Mouse (Mus musculus): ENCODE results near the gene Nck1.
A peak's percentile ranks its signal among the peaks of the same experiment; 100 is the strongest.

The Nck1 gene

GRCm38 (mm10) chr9:100470936-100471604, 74.9 kb downstream of the Nck1 start:
- no peak for DNase-seq (ENCODE audit: low read depth, low spot score)

DNA sequence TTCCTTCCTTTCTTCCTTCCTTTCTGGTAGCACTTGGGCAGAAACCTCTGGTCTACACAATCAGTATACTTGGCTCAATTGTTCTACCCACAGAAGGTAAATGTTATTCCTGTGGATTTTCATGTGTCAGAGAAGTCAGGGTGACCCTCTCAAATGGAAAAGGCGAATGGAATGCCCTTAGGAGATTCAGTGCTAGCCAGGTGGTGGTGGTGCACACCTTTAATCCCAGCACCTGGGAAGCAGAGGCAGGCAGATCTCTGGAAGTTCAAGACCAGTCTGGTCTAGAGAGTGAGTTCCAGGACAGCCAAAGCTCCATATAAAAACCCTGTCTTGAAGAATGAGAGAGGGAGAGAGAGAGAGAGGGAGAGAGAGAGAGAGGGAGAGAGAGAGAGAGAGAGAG, 75.7 kb downstream of the Nck1 start:
- DNase-seq (ENCODE audit: low read depth, low spot score): no peak

GRCm38 (mm10) chr9:100469681-100470080, 76.3 kb downstream of the Nck1 start:
- no peak for DNase-seq (ENCODE audit: low read depth, low spot score)

DNA sequence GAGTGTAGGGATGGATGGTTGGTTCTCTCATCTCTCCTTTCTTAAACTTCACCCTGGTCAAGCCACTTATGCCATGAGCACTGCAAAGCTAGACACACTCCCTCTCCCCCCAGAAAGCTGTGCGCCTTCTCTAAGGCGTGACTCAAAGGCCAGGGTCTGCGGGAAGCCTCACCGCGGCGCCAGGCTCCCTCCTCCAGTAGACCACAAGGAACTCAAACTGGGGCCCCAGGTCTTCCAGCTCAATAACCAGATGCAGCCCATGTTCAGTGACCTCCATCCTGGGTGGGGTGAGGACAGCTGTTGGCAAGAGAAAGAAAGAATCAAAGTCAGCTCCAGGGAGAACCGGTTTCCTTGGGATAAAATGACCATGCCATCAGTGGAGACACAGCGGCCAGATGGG, 77.8 kb downstream of the Nck1 start:
- DNase-seq (ENCODE audit: low read depth, low spot score): no peak

- DNase-seq (ENCODE audit: low read depth, low spot score): no peak
Measured at GRCm38 (mm10) chr9:100467653-100468052, 78.3 kb downstream of the Nck1 start.

- DNase-seq (ENCODE audit: low read depth, low spot score): no peak
Measured at GRCm38 (mm10) chr9:100466743-100467142, 79.2 kb downstream of the Nck1 start.

DNA sequence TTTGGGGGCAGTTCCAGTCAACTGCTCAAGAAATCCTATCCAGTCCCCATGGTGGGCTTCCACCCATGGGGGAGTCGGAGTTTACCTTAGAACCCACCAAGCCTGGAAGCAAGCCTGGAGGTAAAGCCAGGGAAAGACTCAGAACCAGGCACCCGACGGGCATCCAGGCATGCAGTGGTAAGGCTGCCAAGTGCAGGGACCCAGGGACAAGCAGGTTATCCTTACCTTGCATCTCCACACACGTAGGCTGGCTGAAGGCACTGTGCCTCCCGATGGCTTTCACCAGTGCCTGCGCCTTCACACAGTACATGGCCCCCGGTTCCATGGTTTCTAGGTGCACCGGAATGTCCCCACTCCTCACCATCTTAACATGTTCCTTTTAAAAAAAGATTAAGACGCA, 79.9 kb downstream of the Nck1 start:
- no peak for DNase-seq (ENCODE audit: low read depth, low spot score)

DNA sequence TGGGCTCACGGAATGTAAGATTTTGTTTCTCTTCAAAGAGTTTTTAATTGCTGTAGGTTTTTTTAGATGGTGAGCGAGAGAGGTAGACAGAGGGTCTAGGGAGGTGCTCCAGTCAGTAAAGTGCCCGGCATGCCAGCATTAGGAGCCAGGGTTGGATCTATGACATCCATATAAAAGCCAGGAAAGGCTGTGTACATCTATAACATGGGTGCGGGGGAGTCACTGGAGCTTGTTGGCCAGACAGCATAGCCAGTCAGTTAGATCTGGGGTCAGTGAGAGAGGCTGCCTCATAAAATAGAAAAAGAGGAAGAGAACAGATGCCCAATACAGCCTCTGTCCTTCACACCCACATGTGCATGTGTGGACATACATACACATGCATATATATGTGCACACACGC, 80.6 kb downstream of the Nck1 start:
- DNase-seq (ENCODE audit: low read depth, low spot score): no peak

- DNase-seq (ENCODE audit: low read depth, low spot score): no peak
Measured at GRCm38 (mm10) chr9:100463771-100464170, 82.2 kb downstream of the Nck1 start.

- DNase-seq (ENCODE audit: low read depth, low spot score): no peak
Measured at GRCm38 (mm10) chr9:100462098-100462497, 83.8 kb downstream of the Nck1 start.

GRCm38 (mm10) chr9:100461671-100462070, 84.3 kb downstream of the Nck1 start:
- DNase-seq (ENCODE audit: low read depth, low spot score): peak; percentile 50

- DNase-seq (ENCODE audit: low read depth, low spot score): no peak
Measured at GRCm38 (mm10) chr9:100460203-100460602, 85.7 kb downstream of the Nck1 start.

DNA sequence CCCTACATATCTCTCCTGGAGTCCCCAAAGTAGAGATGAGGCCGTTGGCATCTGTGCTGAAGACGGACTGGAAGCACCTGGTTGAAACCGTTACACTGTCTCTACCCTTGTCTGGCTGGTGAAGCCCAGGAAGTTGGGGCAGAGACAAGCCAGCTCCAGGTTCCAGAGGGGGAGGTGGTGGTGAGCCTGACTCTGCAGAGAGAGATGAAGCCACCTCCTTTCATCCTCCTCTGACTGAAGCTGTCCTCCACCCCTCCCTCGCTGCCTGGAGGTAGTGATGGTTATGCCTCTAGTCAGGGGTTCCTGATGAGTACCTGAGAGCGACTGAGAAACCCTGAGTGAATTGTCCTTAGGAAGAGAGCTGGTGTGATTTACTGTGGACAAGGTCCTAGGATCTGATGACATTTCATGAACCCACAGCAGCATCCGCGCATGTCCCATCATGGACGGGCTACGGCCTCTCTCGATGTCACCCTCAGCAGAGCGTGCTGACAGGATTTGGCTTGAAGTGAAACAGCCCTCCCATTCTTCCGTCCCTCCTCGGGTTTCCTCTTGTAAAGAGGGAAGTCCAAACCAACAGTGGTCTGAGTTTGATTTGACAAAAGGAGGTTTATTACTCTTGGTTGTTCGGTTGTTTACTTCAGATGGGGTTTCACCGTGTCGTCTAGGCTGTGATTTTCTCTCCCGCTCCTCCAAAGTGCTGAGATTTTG, 87.8 kb downstream of the Nck1 start:
- no peak for DNase-seq (ENCODE audit: low read depth, low spot score)

DNA sequence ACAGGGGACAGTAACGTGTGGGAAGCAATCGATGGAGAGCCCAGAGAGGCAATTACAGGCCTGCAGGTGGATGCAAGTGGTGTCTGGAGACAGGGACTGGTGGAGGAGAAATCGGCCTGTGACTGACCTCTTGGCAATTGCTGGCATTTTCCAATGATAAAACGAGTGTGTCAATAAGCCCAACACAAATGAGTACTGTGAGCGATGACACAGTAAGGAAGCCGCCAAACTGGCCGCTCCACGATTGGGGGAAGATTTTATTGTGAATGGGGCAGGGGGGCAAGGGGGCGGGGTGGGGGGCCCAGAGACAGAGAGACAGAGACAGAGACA, 91.3 kb downstream of the Nck1 start:
- DNase-seq (ENCODE audit: low read depth, low spot score): no peak

- DNase-seq (ENCODE audit: low read depth, low spot score): no peak
Measured at GRCm38 (mm10) chr9:100453944-100454663, 91.8 kb downstream of the Nck1 start.

DNA sequence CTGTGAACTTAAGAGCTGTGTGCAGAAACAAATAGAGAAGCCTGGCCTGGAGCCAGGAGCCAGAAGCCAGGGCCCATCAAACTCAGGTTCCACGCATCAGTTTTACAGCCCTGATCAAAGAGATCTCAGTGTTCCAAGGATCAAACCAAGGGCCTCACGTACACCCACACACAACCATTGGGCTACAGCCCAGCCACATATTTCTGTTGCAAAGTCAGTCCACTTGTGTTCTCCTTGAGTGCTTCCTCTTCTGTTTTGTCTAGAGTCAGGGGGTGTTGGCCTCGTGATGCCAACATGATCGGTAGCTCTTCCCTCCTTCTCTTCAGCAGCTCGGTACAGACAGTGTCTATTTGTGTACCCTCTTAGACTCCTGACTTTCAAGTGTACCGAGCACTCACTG, 93.5 kb downstream of the Nck1 start:
- DNase-seq (ENCODE audit: low read depth, low spot score): no peak

GRCm38 (mm10) chr9:100446059-100446686, 99.8 kb downstream of the Nck1 start:
- DNase-seq (ENCODE audit: low read depth, low spot score): no peak

All from telencephalon, adult 2 months (tissue).